Mouse (Mus musculus): ENCODE results near the gene Cutal. TPM values are rescaled to one million over a fixed set of nuclear protein-coding genes. Genes with fewer than 3 reads are reported as not detected.
"Not testable (repeated sequence)": the region's sequence is repeated elsewhere in the genome, so short reads cannot be mapped to it uniquely, and the experiment has no call there.

Gene Cutal
- total RNA-seq (2015; ENCODE audit: low replicate concordance), result not detected in 2 replicates
- total RNA-seq (2017; ENCODE audit: low replicate concordance), result not detected in 2 replicates

DNA sequence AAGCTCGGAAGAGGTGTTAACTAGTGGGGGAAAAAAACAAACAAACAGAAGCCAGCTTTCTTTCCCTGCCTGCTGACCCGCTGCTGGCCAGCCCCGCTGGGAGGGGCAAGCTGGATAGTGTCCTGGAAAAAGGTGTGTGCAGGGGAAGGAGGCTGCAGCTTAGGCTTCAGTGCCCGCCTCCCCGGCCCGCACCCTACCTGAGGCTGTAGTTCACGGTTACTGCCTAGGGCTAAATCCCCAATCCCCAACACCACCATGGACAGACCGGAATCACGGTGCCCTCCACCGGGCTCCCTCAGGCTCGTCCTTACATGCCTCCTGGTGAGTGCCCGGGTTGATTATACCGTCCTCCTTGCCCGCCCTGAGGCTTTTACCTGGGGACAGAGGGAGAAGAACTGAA lies at the start of gene Cutal:
Cutal (plus strand) TSS at position 126 of the 400 bp plus-strand sequence.
- ATAC-seq (replicated peaks; ENCODE audit: low FRiP score, poor library complexity, severe bottlenecking), result no peak

DNA sequence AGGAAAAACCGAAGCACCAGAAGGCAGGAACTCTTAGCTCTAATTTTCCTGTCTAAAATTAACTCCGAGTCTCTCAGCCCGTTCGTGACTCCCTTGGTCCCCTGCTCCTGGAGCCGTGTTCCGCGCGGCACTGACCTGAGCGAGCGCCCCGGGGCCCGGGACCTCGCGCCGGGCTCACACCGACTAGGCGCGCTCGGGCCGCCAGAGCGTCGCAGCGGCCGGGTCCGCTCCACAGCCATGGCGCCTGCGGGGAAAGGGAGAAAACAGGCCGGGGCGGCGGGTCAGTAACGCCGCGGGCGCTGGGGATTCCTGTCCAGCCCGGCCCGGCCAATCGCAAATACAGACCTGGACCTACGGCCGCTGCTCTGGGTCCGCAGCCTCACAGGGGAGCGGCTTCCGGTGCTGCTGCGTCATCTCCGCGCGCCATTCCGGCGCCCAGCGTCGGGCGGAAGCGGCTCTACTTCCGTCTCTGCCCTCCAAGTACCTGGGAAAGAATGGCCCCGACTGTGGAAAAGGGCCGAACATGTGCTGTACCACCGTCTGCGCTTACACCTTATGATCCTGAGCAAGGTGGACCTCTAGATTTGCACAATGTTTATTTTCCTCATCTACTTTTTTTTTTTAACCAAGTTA lies 48.3 kb upstream of the Cutal start, which contains the start of gene Fbxw2:
Fbxw2 (minus strand) TSS at position 485 of the 633 bp plus-strand sequence.
- peak; percentile 97 for ATAC-seq (replicated peaks; ENCODE audit: low FRiP score, poor library complexity, severe bottlenecking)

DNA sequence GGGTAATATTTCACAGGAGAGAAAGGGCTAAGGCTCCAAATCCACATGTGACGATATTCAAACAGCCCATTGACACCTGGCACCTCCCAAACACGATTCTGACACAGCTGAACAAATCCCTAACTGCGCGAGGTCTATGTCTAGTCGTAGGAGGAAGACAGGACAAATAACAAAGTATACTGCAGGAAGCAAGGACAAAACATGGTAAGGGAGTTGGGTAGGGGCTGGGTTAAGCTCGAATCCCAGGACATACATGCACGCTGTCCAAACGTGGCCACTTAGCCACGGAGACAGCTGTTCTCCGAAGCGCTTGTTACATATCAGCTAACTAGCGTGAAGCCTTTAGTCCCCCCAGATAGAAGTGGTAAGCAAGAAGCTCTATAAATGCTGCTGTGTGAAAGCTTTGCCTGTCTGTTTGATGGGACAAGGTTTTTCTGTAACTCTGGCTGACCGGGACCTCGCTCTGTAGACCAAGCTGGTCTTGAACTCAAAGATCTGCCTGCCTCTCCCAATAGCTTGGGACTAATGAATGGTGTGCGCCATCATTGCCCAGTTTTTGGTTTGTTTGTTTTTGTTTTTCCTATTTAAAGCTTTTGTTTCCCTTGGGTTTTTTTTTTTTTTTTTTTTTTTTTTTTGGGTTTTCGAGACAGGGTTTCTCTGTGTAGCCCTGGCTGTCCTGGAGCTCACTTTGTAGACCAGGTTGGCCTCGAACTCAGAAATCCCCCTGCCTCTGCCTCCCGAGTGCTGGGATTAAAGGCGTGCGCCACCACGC lies 47.5 kb upstream of the Cutal start:
- peak; percentile 54 for ATAC-seq (replicated peaks; ENCODE audit: low FRiP score, poor library complexity, severe bottlenecking)

DNA sequence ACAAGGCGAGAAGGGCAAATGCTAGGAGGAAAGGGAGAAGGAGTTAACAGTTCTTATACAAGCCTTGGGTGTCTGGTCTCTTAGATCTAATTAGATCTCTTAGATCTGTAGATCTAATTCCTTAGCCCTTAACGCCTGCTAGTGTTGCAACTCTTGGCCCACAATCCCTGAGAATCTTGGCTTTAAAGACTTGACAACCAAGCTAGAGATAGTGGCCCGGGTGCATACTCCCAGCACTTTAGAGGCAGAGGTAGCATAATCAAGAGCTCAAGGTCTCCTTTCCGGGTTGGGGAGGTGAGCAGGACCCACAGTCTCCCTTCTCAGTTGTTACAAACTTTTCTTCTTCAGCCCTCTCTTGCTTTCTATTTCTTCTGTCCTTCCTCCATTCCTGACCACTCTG lies 46.6 kb upstream of the Cutal start:
- no peak for ATAC-seq (replicated peaks; ENCODE audit: low FRiP score, poor library complexity, severe bottlenecking)

DNA sequence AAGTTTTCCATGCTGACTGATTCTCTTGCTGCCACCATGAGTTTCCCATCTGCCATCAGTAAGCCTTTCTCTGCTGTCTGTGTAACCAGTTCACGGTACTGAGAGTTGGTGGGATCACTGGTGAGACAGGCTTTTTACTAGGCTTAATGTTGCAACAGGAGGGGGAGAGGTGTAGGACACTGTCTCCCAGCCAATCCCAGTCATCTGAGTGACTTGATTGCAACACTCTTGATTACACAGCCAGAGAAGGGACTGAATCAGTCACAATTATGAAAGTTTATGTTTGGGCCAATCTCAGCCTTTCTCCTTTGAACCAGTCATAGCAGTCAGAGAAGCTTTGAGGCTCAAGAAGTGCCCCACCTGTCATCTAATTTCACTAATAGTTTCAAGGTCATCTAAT lies 46.2 kb upstream of the Cutal start:
- no peak for ATAC-seq (replicated peaks; ENCODE audit: low FRiP score, poor library complexity, severe bottlenecking)

DNA sequence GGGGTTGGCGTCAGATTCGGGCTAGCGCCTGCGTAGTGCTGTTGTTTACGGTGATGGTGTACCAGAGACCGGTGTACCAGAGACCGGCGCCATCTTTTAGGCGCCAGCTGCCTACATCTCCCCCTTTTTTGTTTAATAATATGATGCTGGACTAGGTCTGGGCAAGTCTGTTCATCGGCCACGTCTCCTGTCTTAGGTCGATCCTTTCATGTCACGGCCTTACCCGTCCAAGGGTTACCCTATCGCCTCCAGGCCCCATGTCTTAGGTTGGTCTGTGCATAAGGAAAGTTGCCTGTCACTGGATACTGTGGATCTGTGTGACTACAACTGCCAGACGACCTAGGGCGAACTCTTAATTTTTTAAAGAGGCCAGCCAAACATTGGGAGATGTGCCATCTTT lies 44.1 kb upstream of the Cutal start:
- not testable (repeated sequence) for ATAC-seq (replicated peaks; ENCODE audit: low FRiP score, poor library complexity, severe bottlenecking)

DNA sequence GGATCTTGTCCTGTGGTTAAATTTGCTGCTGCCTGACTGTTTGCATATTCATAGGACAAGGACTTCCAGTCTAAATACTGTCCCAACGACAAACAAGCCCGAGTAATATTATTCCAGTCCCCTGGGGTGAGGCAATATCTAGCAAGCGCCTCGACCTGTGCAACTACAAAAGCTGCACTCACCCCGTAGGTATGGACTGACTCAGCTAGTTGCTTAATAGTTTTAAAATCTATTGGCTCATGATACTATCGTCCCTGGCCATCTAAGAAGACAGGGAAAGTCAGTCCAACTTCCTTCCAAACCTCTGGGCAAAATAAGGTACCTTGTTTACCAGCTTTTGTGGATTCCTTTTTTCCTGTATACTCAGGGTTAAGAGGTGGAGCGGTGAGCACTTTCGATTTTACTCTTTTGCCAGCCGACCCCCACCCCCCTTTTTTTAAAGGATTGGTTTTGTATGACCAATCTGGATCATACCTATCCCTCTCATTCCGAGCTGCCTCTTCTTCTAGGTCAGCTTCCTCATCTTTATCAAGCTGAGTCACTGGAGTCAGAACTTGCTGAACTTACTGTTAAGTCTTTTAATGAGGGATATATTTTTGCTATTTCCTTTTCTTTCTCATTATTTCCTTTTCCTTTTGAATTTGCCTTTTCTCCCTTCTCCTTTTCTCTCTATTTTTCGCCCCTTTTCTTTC lies 41.3 kb upstream of the Cutal start, which contains the start of gene Gm34653:
Gm34653 (plus strand) TSS at position 242 of the 692 bp plus-strand sequence.
- ATAC-seq (replicated peaks; ENCODE audit: low FRiP score, poor library complexity, severe bottlenecking), result not testable (repeated sequence)

DNA sequence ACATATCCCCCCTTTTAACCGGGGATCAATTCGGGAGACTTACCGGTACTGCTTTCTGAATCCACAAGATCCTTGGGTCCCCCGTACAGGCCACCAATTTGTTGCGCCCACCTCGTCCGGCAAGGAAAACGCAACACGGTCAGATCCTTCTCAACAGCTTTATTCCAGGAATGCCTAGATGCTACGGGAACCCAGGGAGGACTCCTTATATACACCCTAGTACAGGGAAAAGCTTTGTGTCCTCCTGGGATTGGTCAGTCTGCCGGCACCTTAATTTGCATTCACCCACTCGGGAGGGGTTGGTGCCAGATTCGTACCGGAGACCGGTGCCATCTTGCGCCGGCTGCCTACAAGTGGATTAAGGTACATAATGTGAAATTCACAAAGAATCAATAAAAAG lies 40.6 kb upstream of the Cutal start:
- ATAC-seq (replicated peaks; ENCODE audit: low FRiP score, poor library complexity, severe bottlenecking), result no peak

DNA sequence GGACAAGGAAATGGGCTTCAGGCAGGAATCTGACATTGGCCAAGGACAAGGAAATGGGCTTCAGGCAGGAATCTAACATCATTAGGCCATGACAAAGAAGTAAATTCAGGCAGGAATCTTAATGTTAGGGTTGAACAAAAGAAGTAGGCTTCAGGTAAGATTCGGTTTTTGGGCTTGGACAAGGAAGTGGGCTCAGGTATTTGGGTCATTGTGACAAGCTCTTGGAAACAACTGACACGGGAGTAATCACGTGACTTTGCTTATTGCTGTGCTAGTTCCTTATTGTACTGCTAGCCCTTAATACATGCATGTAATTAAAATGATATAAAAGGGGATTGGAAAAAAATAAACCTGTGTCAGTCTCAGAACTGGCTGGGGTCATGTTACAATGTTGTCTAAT lies 38.5 kb upstream of the Cutal start:
- ATAC-seq (replicated peaks; ENCODE audit: low FRiP score, poor library complexity, severe bottlenecking), result no peak

DNA sequence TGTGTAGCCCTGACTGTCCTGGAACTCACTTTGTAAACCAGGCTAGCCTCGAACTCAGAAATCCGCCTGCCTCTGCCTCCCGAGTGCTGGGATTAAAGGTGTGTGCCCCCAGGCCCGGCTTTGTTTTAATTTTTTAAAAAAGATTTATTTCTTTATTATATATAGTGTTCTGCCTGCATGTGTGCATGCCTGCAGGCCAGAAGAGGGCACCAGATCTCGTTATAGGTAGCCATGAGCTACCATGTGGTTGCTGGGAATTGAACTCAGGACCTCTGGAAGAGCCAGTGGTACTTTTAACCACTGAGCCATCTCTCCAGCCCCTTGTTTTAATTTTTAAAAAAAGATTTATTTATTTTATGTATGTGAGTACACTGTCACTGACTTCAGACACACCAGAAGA lies 34.1 kb upstream of the Cutal start:
- ATAC-seq (replicated peaks; ENCODE audit: low FRiP score, poor library complexity, severe bottlenecking), result not testable (repeated sequence)

DNA sequence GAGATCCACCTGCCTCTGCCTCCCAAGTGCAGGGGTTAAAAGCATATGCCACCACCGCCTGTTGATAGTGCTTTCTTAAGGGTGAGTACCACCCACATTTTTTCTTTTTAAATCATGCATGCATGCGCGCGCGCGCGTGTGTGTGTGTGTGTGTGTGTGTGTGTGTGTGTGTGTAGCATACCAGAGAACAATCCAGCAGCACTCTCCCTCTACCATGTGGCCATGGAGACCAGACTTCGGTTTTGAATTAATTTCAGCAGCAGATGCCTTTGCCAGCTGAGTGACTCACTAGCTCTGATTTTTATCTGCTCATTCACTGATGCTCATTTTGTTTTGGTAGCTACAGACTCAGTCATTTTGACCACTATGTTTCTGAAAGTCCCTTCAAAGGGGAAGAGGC lies 32.5 kb upstream of the Cutal start:
- no peak for ATAC-seq (replicated peaks; ENCODE audit: low FRiP score, poor library complexity, severe bottlenecking)

DNA sequence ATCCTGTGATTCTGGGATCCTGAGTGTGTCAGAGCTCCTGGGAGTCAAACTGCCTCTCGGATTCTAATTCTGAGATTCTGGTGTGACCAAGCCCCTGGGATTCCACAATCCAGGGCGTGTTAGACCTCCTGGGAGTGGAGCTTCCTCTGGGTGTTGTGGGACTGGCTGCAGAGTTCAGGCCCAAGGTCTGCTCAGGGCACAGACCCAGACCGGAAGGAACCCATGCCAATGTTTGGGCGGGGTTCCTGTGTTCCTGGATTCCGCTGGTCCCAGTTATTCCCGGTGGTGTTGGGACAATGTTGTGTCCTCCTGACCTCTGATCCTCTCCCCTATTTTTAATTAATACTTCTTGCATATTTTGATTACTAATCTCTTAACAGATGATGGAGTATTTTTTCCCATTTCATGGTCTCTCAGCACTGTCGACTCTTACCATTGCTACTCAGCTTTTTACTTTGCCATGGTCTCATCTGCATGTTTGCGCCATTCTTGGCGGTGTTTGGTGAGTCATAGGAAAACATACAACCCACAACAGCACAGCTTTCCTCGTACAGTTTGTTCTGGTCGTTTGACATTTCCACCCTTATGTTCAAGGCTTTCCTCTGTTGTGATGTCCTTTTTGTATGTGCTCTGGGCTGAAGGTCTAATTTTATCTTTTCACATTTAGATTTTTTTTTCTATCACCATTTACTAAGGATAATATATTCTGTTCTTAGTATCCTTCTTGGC lies 30.8 kb upstream of the Cutal start:
- ATAC-seq (replicated peaks; ENCODE audit: low FRiP score, poor library complexity, severe bottlenecking), result no peak

DNA sequence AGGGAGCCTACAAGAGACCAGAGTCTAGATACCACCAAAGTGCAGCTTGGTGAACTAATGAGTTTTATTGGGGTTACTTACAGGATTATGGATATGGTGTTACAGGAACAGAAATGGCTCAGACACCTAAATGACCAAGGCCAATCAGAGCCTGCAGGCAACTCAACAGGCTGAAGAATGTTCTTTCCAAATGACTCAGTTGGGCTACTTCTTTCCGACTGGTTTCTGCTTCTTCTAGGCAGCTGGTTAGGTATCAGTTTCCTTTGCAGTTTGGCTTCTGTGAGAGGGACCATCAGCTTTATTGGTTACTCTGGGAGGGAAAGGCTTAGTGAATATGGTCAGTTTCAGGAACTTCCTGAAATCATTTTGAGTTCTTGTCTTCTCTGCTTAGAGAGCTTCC lies 26.5 kb upstream of the Cutal start:
- no peak for ATAC-seq (replicated peaks; ENCODE audit: low FRiP score, poor library complexity, severe bottlenecking)

DNA sequence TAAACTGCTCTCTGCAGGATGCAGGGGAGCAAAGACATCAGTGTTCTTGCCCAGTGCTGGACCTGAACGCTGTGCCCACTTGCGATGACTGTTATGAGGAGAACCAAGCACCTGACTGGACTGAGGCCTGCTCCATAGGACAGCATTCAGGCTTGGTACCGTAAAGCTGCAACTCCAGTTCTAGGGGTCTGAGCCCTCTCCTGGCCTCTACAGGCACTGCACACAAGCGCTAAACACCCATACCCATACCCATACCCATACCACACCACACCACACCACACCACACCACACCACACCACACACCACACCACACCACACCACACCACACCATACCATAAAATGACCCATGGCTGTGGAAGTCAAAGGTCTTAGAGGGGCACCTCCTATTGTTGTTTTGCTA lies 18.9 kb upstream of the Cutal start:
- 0 out of 2 replicates have a peak, but pooled peaks have one; percentile 36 for ATAC-seq (replicated peaks; ENCODE audit: low FRiP score, poor library complexity, severe bottlenecking)

DNA sequence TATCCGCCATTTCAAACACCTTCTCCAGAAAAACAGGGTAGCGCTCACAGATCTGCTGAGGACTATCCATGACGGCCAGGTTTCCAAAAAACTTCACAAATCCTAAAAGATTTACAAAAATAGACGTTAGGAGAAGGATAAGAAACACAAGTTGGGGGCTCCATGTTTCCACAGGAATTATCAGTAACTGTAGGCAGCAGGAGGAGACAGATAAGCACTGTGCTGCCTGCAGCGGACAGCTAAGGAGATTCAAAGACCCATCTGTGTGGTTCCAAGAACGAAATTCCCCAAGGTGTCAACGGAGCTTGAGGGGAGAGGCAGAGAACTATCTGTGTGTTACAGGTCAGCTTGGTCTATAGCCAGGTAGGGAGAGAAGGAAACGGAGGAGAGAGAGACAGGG lies 16.5 kb upstream of the Cutal start:
- ATAC-seq (replicated peaks; ENCODE audit: low FRiP score, poor library complexity, severe bottlenecking), result no peak

DNA sequence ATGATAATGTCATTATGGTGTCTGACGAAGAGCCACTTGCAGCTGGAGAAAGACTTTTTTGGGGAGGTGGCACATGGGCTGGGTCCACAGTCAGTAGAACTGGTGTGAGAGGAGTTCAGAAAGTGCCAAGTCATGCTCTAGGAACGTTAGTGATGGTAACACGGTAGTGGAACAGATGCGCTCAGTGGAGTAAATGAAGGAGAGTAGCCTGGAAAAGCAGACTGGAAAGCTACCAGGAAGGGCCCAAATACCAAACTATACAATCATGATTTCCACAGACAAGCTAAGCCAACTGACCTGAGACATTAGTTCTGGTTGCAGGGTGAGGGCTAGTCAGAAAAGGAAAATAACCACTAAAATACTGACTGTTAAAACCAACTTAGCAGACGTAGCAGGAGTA lies 4.5 kb upstream of the Cutal start:
- ATAC-seq (replicated peaks; ENCODE audit: low FRiP score, poor library complexity, severe bottlenecking), result peak; percentile 83

DNA sequence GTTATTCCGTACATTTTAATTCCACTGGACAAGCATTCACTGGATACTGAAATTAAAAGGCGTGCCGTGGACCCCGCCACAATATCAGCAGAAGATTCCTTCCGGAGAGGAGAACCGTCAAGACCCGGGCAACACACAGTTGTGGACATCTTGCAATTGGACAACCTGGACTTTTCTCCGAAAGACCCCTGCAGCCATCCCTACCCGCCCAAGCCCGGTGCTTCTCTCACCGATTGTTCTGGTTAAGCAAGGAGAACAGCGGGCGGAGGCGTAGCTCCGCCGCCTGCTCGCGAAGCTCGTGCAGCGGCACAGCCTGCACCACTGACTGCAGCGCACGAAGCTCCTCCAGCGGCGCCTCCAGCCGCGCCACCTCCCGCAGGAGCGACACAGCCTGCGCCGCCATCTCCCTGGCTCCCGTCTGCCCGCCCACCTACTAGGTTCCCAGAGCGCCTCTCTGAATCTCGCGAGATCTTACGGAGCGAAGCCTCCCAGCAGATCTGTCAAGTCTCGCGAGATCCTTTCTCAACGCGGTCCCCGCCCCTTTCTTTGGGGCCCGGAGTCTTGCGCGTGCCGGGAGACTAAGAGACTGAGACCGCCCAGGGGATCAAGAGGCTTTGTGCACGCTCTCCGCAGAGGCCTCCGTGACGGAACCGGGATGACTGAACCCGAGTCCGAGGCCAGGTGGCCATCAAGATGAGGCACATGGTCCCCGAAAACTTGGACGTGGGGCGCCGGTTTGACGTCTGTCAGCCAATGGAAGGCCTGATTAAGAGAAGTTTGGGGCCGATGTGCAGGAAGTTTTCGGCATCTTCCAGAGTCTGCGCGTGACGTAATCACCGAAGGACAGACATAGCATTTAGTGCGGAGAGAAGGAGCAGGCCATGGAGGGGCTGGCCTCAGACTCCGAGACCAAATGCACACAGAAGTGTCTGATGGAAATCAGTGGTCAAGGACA lies 3.4 kb upstream of the Cutal start:
- peak; percentile 89 for ATAC-seq (replicated peaks; ENCODE audit: low FRiP score, poor library complexity, severe bottlenecking)

DNA sequence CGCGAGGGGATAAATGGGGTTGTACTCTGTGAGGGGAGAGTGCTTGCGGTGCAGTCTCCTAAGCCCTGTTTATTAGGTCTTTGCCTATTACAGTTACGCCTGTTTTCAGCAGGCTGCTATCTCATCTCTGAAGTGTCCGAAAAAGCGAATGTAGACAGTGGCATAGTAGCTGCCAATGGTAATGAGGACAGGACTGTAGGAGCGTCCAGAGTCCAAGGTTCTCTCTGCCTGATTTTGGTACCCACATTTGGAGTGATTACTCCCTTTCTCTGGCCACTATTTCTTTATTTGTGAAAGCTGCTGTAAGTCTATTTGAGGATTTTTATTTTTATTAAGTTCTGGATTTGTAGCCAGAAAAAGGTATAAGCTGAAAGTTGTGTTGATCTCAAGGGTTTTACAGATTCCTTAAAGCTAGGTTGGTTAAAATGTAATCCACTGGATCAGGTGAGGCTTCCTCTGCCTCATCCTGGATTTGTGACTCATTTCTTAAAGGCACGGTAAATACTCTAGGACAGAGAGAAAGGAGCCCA lies 685 bp downstream of the Cutal start, which contains the start of gene Psmd5:
Psmd5 (minus strand) TSS at position 153 of the 530 bp plus-strand sequence.
- no peak for ATAC-seq (replicated peaks; ENCODE audit: low FRiP score, poor library complexity, severe bottlenecking)

DNA sequence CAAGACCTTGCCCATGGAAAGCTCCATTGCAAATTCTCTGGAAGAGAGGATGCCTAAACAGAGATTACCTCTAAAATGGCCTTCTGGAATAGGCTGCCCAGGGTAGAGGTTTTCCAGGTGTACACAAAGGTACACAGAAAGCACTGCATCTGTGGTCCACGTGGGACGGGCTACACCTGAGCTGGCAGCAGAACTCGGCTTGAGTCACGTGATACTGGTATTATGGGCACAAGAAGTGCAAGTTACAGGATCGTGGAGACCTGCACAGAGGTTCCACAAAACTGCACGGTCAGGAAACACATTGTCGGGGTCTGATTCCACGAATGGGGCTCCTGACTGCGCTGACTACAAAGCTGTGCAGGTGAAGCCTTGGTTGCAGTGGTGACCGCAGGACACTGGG lies 5.9 kb downstream of the Cutal start:
- no peak for ATAC-seq (replicated peaks; ENCODE audit: low FRiP score, poor library complexity, severe bottlenecking)

Data from erythroid progenitor cell, adult 5-6 weeks (primary cell).